Mouse (Mus musculus) MEL (cell line): ENCODE measurements at regions not wholly inside any gene's neighbourhood (a gene's known extent, or its start where the extent isn't known, plus 50 kb on each side); places are given as distances from the start of the nearest gene placed in this dataset.

Experiments
- DNase-seq: peaks from one replicate; pipeline ENCODE4 v3.0.0; 2011; ENCODE audit warnings: low read depth, low spot score
- H3K27ac ChIP-seq: 2 replicates; pipeline ENCODE4 v1.5.1; 2012; ENCODE audit warnings: low read depth, mild to moderate bottlenecking, control low read depth, low read length, moderate library complexity; ENCODE audit not compliant: control insufficient read depth
- H3K27me3 ChIP-seq, 2 experiments: fragments of 150-350 bp in 1 of 2; sonication (generic) in 1 of 2; 2 replicates each; pipeline ENCODE4 v1.6.1; 2012; ENCODE audit warnings: low read length in 2 of 2, mild to moderate bottlenecking in 2 of 2, improper control_type of control experiment in 1 of 2, moderate library complexity in 1 of 2; ENCODE audit not compliant: insufficient read depth in 2 of 2, control insufficient read depth in 1 of 2
- H3K36me3 ChIP-seq, 2 experiments: 2 replicates each; pipeline ENCODE4 v1.6.1; 2012 to 2014; ENCODE audit warnings: low read length in 2 of 2, improper control_type of control experiment in 1 of 2, inconsistent platforms in 1 of 2, mild to moderate bottlenecking in 1 of 2; ENCODE audit not compliant: insufficient read depth in 2 of 2, control insufficient read depth in 1 of 2
- H3K4me1 ChIP-seq, 2 experiments: fragments of 150-350 bp in 1 of 2; sonication (generic) in 1 of 2; 2 replicates each; pipeline ENCODE4 v1.6.1; 2012; ENCODE audit warnings: low read length in 2 of 2, improper control_type of control experiment in 1 of 2, mild to moderate bottlenecking in 1 of 2; ENCODE audit not compliant: insufficient read depth in 2 of 2, control insufficient read depth in 1 of 2
- H3K4me3 ChIP-seq, 2 experiments: fragments of 150-350 bp in 1 of 2; sonication (generic) in 1 of 2; 2 replicates each; pipeline ENCODE4 v1.5.1; 2012; ENCODE audit warnings: low read depth in 2 of 2, low read length in 2 of 2, mild to moderate bottlenecking in 2 of 2, moderate library complexity in 2 of 2, control low read depth in 1 of 2, improper control_type of control experiment in 1 of 2; ENCODE audit not compliant: control insufficient read depth in 1 of 2, insufficient read depth in 1 of 2
- H3K79me2 ChIP-seq: 2 replicates; pipeline ENCODE4 v1.6.1; 2012; ENCODE audit warnings: mild to moderate bottlenecking, low read length, moderate library complexity; ENCODE audit not compliant: control insufficient read depth, poor library complexity, insufficient read depth
- H3K9ac ChIP-seq: 2 replicates; pipeline ENCODE4 v1.6.1; 2012; ENCODE audit warnings: low read depth, mild to moderate bottlenecking, control low read depth, low read length, moderate library complexity; ENCODE audit not compliant: control insufficient read depth, poor library complexity, severe bottlenecking
- H3K9me3 ChIP-seq: fragments of 150-350 bp; sonication (generic); replicated peaks from 2 replicates; pipeline ENCODE4 v1.6.1; 2012; ENCODE audit warnings: mild to moderate bottlenecking, low read length, improper control_type of control experiment, moderate library complexity; ENCODE audit not compliant: insufficient read depth
- BHLHE40 ChIP-seq: IDR thresholded peaks from 2 replicates; pipeline ENCODE4 v1.6.1; 2012; ENCODE audit warnings: low read depth, mild to moderate bottlenecking, inconsistent platforms, low read length, improper control_type of control experiment, borderline replicate concordance
- CTCF ChIP-seq, 3 experiments: IDR thresholded peaks in 2 of 3; conservative IDR thresholded peaks in 1 of 3; 2 replicates each; pipeline ENCODE4 v1.5.1; 2011 to 2012; ENCODE audit warnings: low read length in 3 of 3, low read depth in 2 of 3, mild to moderate bottlenecking in 2 of 3, improper control_type of control experiment in 1 of 3, inconsistent platforms in 1 of 3, mixed read lengths in 1 of 3, moderate library complexity in 1 of 3; ENCODE audit not compliant: control insufficient read depth in 1 of 3, insufficient read depth in 1 of 3, poor library complexity in 1 of 3, severe bottlenecking in 1 of 3
- E2F4 ChIP-seq: IDR thresholded peaks from 2 replicates; pipeline ENCODE4 v1.6.1; 2011; ENCODE audit warnings: low read depth, low read length, improper control_type of control experiment, borderline replicate concordance
- ELF1 ChIP-seq: IDR thresholded peaks from 2 replicates; pipeline ENCODE4 v1.6.1; 2014; ENCODE audit warnings: low read depth, mild to moderate bottlenecking, inconsistent platforms, low read length, improper control_type of control experiment, moderate library complexity
- EP300 ChIP-seq, 2 experiments: IDR thresholded peaks; 2 replicates each; pipeline ENCODE4 v1.6.1; 2011; ENCODE audit warnings: improper control_type of control experiment in 2 of 2, low read length in 2 of 2, low read depth in 1 of 2, mild to moderate bottlenecking in 1 of 2
- GATA1 ChIP-seq: IDR thresholded peaks from 2 replicates; pipeline ENCODE4 v1.6.1; 2011; ENCODE audit warnings: low read depth, low read length, improper control_type of control experiment
- HCFC1 ChIP-seq: IDR thresholded peaks from 2 replicates; pipeline ENCODE4 v1.6.1; 2012; ENCODE audit warnings: low read depth, mild to moderate bottlenecking, inconsistent platforms, low read length, improper control_type of control experiment, moderate library complexity
- JUND ChIP-seq: IDR thresholded peaks from 2 replicates; pipeline ENCODE4 v1.6.1; 2011; ENCODE audit warnings: low read depth, mild to moderate bottlenecking, improper control_type of control experiment, low read length
- MAFK ChIP-seq: IDR thresholded peaks from 2 replicates; pipeline ENCODE4 v1.6.1; 2011; ENCODE audit warnings: low read depth, mild to moderate bottlenecking, low read length, improper control_type of control experiment, borderline replicate concordance
- MAX ChIP-seq: IDR thresholded peaks from 2 replicates; pipeline ENCODE4 v1.6.1; 2011; ENCODE audit warnings: low read length, improper control_type of control experiment
- MXI1 ChIP-seq: IDR thresholded peaks from 2 replicates; pipeline ENCODE4 v1.6.1; 2011; ENCODE audit warnings: mild to moderate bottlenecking, low read depth, low read length, improper control_type of control experiment
- MYB ChIP-seq: IDR thresholded peaks from 2 replicates; pipeline ENCODE4 v1.6.1; 2011; ENCODE audit warnings: mild to moderate bottlenecking, low read depth, low read length, improper control_type of control experiment
- NELFE ChIP-seq: IDR thresholded peaks from 2 replicates; pipeline ENCODE4 v1.6.1; 2011; ENCODE audit warnings: low read depth, low read length, improper control_type of control experiment
- POLR2AphosphoS5 ChIP-seq: IDR thresholded peaks from 2 replicates; pipeline ENCODE4 v1.6.1; 2012; ENCODE audit warnings: low read depth, borderline replicate concordance, mild to moderate bottlenecking, inconsistent platforms, low read length, moderate library complexity, mixed read lengths
- RCOR1 ChIP-seq: IDR thresholded peaks from 2 replicates; pipeline ENCODE4 v1.6.1; 2012; ENCODE audit warnings: low read depth, mild to moderate bottlenecking, inconsistent platforms, low read length, improper control_type of control experiment
- SIN3A ChIP-seq: IDR thresholded peaks from 2 replicates; pipeline ENCODE4 v1.6.1; 2012; ENCODE audit warnings: low read length, improper control_type of control experiment, inconsistent platforms
- SMC3 ChIP-seq: IDR thresholded peaks from 2 replicates; pipeline ENCODE4 v1.6.1; 2011; ENCODE audit warnings: low read depth, low read length, improper control_type of control experiment
- TBP ChIP-seq: IDR thresholded peaks from 2 replicates; pipeline ENCODE4 v1.8.0; 2011; ENCODE audit warnings: low read depth, low read length, improper control_type of control experiment
- UBTF ChIP-seq: IDR thresholded peaks from 2 replicates; pipeline ENCODE4 v1.6.1; 2012; ENCODE audit warnings: low read depth, mild to moderate bottlenecking, inconsistent platforms, low read length, improper control_type of control experiment, moderate library complexity, borderline replicate concordance; ENCODE audit not compliant: insufficient read depth
- USF1 ChIP-seq: IDR thresholded peaks from 2 replicates; pipeline ENCODE4 v1.6.1; 2014; ENCODE audit warnings: low read depth, mild to moderate bottlenecking, inconsistent platforms, low read length, improper control_type of control experiment, moderate library complexity
- USF2 ChIP-seq, 2 experiments: IDR thresholded peaks; 2 replicates each; pipeline ENCODE4 v1.6.1; 2011 to 2012; ENCODE audit warnings: improper control_type of control experiment in 2 of 2, low read length in 2 of 2, borderline replicate concordance in 1 of 2, inconsistent platforms in 1 of 2, low read depth in 1 of 2, mild to moderate bottlenecking in 1 of 2; ENCODE audit not compliant: insufficient read depth in 1 of 2
- ZMIZ1 ChIP-seq: IDR thresholded peaks from 2 replicates; pipeline ENCODE4 v1.6.1; 2012; ENCODE audit warnings: low read depth, mild to moderate bottlenecking, inconsistent platforms, low read length, improper control_type of control experiment, moderate library complexity
- ZNF384 ChIP-seq: IDR thresholded peaks from 2 replicates; pipeline ENCODE4 v1.6.1; 2012; ENCODE audit warnings: low read depth, mild to moderate bottlenecking, inconsistent platforms, low read length, improper control_type of control experiment

GRCm38 (mm10) chr1:194354332-194355120 lies 263.5 kb upstream of the Plxna2 start:
- no peak for TF ChIP-seq GATA1
- TF ChIP-seq ZMIZ1, result no peak
- no peak for TF ChIP-seq SMC3
- no peak for TF ChIP-seq UBTF
- TF ChIP-seq POLR2AphosphoS5, result no peak
- no peak for TF ChIP-seq MXI1
- no peak for TF ChIP-seq CTCF (IDR thresholded peaks at IDR 0.05 in 2 of 3, conservative IDR thresholded peaks at IDR 0.05 in 1 of 3; ENCODE audit: control insufficient read depth in 1 of 3, insufficient read depth in 1 of 3, low read depth in 2 of 3, low read length in 3 of 3, poor library complexity in 1 of 3, severe bottlenecking in 1 of 3)
- no peak for TF ChIP-seq USF2 (IDR thresholded peaks at IDR 0.05; ENCODE audit: borderline replicate concordance in 1 of 2, insufficient read depth in 1 of 2, low read depth in 1 of 2, low read length in 2 of 2)
- no peak for TF ChIP-seq RCOR1
- no peak for TF ChIP-seq EP300 (IDR thresholded peaks at IDR 0.05; ENCODE audit: low read depth in 1 of 2, low read length in 2 of 2)
- TF ChIP-seq E2F4, result no peak
- no peak for TF ChIP-seq MYB
- no peak for TF ChIP-seq TBP
- TF ChIP-seq NELFE, result no peak
- TF ChIP-seq USF1, result no peak
- TF ChIP-seq ELF1, result no peak
- no peaks in the 10 kb centered on the region for H3K9me3 ChIP-seq
- H3K4me3 ChIP-seq, result no peak overlapping the region
- H3K36me3 ChIP-seq, result no peaks in the 10 kb centered on the region
- no peaks in the 10 kb centered on the region for H3K79me2 ChIP-seq
- no peak for DNase-seq
- H3K4me1 ChIP-seq, result no peaks in the 10 kb centered on the region
- no peak overlapping the region for H3K27ac ChIP-seq
- no peak overlapping the region for H3K9ac ChIP-seq
- no peaks in the 10 kb centered on the region for H3K27me3 ChIP-seq

GRCm38 (mm10) chr1:194345304-194346033 lies 272.5 kb upstream of the Plxna2 start:
- H3K9me3 ChIP-seq, result no peaks in the 10 kb centered on the region
- H3K4me3 ChIP-seq, result no peak overlapping the region
- no peak for DNase-seq
- H3K9ac ChIP-seq, result no peak overlapping the region
- no peaks in the 10 kb centered on the region for H3K79me2 ChIP-seq
- no peak overlapping the region for H3K27ac ChIP-seq
- no peaks in the 10 kb centered on the region for H3K4me1 ChIP-seq
- H3K36me3 ChIP-seq, result no peaks in the 10 kb centered on the region
- no peak for TF ChIP-seq SIN3A
- no peak for TF ChIP-seq MXI1
- no peak for TF ChIP-seq UBTF
- no peak for TF ChIP-seq MAFK
- TF ChIP-seq MAX, result no peak
- TF ChIP-seq TBP, result no peak
- TF ChIP-seq HCFC1, result no peak
- TF ChIP-seq ZNF384, result no peak
- no peak for TF ChIP-seq USF2 (IDR thresholded peaks at IDR 0.05; ENCODE audit: borderline replicate concordance in 1 of 2, insufficient read depth in 1 of 2, low read depth in 1 of 2, low read length in 2 of 2)
- no peak for TF ChIP-seq JUND
- TF ChIP-seq BHLHE40, result no peak
- TF ChIP-seq USF1, result no peak
- no peak for TF ChIP-seq ZMIZ1
- H3K27me3 ChIP-seq, result no peaks in the 10 kb centered on the region
